Mouse (Mus musculus) large intestine, adult 2 months (tissue): ENCODE measurements around the gene Npas2. TPM values are rescaled to one million over a fixed set of nuclear protein-coding genes. Genes with fewer than 3 reads are reported as not detected.

ENCODE experiments used
- DNase-seq: peaks from one replicate; pipeline ENCODE4 v3.0.0-alpha.2; 2012; ENCODE audit warnings: low read depth, low spot score
- WGBS: fragments of 180-500 bp; shearing (Covaris S2); methylation state at CpG from one replicate; pipeline ENCODE4 v1.1.7; 2018; 5-methylcytosine and 5-hydroxymethylcytosine counted together
- polyA plus RNA-seq: library from polyadenylated mRNA; depleted of rRNA; stranded (reverse); fragments of >200 nt; gene quantifications from 2 replicates; pipeline ENCODE4 v1.2.3, GENCODE M21; 2012; rRNA removed

Npas2 gene
- polyA plus RNA-seq, 1 experiment, result 13.6 TPM

DNA sequence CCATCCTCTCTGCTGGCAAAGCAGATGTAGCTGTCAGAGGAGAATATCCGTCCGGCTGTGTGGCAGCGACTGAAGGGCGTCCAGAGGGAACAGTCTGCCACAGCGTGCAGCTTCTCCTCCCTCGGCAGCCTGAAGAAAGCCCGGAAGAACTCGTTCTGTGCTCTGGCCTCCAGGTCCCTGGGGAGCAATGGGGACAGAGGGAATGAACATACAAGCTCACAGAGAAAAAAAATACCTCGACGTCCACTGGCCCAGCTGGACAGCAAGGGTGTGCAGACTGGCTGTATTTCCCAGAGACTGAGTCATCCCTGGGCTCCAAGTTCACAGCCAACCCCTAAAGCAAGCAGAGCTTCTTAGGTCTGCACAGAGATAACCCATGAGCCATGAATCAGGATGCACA lies 200.6 kb downstream of the Npas2 start:
- 74% methylated on average over 10 of the region's 10 CpGs for WGBS

DNA sequence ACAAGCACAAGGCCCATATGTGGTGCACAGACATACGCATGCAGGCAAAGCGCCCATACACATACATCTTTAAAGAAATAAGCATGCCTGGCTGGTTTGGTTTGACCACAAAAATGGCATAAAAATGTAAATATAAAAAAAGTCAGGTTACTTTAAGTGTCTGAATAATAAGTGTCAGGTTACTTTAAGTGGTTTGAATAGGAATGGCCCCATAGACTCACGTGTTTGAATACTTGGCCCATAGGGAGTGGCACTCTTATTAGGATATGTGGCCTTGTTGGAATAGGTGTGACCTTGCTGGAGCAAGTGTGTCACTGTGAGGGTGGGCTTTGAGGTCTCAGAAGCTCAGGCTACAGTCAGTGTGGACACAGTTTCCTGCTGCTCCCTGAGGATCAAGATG lies 201.1 kb downstream of the Npas2 start:
- DNase-seq, result no peak
- WGBS, result 73% methylated on average over 3 of the region's 3 CpGs

More for the DNA sequence above, 200.6 kb downstream of the Npas2 start:
- DNase-seq, result no peak

DNA sequence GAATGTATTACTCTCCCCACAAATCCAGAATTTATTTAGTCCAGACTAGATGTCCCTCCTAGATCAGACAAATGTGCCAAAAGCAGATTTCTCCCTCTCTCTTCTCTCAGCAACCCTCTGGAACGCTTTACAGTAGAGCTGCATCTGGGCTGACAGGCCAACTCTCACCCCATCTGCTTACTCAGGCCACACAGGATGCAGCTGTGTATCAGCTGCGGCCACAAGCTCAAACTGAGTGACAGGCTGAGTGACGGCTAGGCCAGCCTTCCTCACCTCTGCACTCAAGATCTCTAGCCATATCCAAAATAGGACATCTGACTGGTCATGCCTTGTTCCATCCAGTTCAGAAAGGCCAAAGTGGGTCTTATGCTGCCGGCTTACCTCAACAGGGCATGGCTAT lies 202.8 kb downstream of the Npas2 start:
- DNase-seq, result no peak
- 70% methylated on average over 4 of the region's 4 CpGs for WGBS

DNA sequence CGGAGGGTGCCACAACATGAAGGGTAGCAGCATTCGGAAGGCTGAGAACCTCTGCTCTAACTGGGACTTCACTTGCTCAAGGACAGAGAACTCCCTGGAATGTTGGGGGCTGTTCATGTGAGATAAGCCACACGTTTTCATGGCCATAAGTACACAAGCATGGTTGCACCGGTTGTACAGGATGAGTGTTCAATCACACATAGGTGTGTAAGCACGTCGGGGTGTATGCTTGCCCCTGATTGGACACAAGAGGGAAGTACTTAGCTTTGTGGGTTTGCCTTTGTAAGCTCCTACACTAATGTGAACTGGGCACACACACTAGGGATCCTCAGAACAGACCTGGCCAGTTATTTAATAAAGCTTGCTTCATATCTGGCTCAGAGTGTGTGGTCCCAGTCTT lies 204.8 kb downstream of the Npas2 start:
- 86% methylated on average over 6 of the region's 6 CpGs for WGBS
- no peak for DNase-seq

DNA sequence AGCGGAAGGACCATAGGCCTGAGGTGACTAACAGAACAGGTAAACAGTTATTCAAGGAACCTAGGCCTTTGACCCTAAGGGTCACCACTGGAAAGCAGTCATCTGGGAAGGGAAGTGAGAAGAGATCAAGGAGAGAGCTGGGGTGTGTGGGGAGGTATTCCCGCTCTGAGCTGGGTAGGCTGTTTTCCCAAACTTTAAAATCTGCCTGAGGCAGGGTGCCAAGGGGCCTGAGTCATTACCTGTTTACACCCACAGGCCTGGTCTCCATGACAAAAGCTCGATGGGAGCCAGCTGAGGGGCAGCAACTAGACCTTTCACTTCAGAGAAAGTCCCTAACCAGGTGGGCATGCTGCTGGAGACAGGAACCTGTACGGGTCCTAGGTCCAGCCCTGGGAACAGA lies 205.7 kb downstream of the Npas2 start:
- 60% methylated on average over 4 of the region's 4 CpGs for WGBS
- DNase-seq, result no peak

DNA sequence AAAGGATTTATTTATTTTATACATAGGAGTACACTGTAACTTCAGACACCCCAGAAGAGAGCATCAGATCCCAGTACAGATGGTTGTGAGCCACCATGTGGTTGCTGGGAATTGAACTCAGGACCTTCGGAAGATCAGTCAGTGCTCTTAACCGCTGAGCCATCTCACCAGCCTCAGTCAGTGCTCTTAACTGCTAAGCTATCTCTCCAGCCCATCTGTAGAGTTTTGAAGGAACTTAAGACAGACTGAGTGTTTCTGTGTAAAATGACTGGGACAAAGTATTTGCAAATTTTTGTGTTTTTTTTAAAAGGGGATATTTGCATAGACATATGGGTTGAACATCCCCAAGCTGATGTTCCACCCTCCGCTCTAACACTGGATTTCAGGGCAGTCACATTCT lies 206.6 kb downstream of the Npas2 start:
- WGBS, result 93% methylated on average over 3 of the region's 3 CpGs
- DNase-seq, result no peak

DNA sequence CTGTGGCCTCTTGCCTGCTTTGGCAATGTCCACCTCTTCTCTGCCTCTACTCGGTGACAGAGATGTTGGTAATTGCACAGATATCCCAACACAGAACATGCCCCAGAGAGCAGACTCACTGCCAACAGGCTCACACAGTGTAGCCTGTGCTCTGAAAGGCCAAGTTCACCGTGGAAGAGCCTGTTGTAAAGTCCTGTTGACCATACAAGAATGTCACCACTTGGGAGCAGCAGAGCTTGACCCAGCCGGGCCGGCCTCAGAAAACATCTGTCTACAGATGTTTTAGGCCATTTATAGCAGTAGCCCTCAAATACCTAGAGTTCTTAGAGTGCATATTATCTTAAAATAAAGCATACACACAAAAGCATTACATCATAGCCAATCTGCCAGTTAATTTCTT lies 213.6 kb downstream of the Npas2 start:
- WGBS, result 62% methylated on average over 4 of the region's 4 CpGs
- DNase-seq, result no peak

DNA sequence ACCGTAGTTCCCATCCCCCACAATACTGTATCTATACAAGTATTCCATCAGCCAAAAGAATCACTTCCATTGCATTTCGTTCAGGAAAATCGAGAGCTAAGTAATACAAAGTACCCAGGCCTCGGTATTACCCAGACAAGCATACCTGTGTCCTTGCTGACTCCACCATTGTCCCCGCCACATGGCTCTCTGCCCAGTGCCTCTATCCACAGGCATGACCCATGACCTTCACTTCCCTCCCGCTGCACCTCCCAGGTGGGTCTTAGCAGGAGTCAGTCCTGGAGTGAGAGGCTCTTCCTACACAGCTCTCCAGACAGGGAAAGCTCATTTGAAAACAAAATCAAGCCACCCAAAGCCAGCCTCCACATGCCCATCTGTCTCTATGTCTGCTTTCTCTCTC lies 214.6 kb downstream of the Npas2 start:
- 79% methylated on average over 6 of the region's 6 CpGs for WGBS
- no peak for DNase-seq

DNA sequence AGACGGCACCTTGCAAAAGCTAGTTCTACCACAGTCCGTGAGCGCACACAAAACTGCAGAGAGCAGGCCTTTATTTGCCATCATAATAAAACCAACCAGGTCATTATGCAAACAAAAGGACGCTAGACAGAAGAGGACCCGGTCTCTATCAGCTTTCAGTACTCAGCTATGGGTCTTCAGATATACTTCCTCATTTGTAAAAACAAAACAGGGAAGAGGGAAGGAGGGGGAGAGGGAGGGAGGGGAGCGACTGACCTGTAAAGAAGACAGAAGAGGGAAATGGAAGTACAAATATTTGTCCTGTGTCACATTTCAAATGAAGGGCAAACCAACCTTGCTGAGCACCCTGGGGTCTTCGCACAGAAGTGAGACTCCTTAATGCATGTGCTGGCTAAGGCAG lies 215.1 kb downstream of the Npas2 start:
- WGBS, result 27% methylated on average over 7 of the region's 7 CpGs

DNA sequence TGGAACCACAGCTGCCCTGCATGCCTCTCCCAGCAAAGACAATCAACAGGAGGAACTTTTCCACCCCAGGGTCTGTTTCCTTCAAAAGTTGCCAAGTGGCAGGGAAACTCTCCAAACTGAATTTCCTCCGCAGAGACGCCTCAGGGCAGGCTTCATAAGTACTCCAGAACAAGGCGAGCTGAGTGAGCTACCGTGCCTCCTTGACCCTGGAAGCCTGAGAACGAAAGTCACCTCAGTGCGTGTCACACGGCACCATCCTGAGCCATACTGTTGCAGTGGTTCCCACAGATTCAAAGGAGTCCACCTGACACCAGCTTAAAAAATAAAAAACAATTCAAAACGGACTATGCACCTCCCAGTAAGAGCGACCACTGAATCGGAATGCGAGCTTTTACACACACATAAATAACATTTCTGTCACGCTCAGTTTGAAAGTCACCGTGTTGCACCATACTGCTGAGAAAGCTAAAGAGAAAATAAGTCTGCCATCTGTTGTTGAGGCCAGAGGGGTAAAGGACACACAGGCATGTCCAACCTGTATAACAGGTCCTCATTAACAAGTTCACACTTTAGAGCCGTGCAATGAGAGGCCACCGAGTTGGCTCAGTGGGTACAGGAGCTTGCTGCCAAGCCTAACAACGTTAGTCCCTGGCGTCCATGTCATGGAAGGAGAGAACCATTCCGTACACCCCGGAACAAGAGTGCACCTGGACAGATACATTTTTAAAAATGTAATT lies 216.7 kb downstream of the Npas2 start:
- WGBS, result 49% methylated on average over 19 of the region's 19 CpGs
- no peak for DNase-seq

More for the DNA sequence above, 215.1 kb downstream of the Npas2 start:
- no peak for DNase-seq

Other genes with a start within 250 kb of the Npas2 start
- 42.8 and 50.9 TPM in 2 replicates for gene Pdcl3, start 208.1 kb upstream of the Npas2 start, polyA plus RNA-seq
- 291 and 314 TPM in 2 replicates for gene Rpl31, start 174.1 kb downstream of the Npas2 start, polyA plus RNA-seq